Mouse (Mus musculus) lung, adult 2 months (tissue): Measurements from ENCODE around the gene Phf20.
"Not testable (repeated sequence)": the region's sequence is repeated elsewhere in the genome, so short reads cannot be mapped to it uniquely, and the experiment has no call there.

Experiments used
- CTCF ChIP-seq: fragments of 200-500 bp; IDR thresholded peaks from 2 replicates; pipeline ENCODE4 v1.5.1; 2011; ENCODE audit warnings: mild to moderate bottlenecking, low read length, control low read depth; ENCODE audit not compliant: insufficient read depth
- POLR2A ChIP-seq: fragments of 200-500 bp; IDR thresholded peaks from 2 replicates; pipeline ENCODE4 v1.6.1; 2011; ENCODE audit warnings: low read depth, mild to moderate bottlenecking, control low read depth, low read length, borderline replicate concordance; ENCODE audit errors: extremely low read depth

DNA sequence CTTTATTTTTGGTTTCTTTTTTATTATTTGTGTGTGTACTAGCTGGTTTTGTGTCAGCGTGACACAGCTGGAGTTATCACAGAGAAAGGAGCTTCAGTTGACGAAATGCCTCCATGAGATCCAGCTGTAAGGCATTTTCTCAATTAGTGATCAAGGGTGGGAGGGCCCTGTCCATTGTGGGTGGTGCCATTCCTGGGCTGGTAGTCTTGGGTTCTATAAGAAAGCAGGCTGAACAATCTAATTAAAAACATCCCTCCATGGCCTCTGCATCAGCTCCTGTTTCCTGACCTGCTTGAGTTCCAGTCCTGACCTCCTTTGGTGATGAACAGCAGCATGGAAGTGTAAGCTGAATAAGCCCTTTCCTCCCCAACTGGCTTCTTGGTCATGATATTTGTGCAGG lies 37.8 kb downstream of the Phf20 start:
- TF ChIP-seq POLR2A, CTCF: not testable (repeated sequence)
